Mouse (Mus musculus): ENCODE measurements at regions not wholly inside any gene's neighbourhood (a gene's known extent, or its start where the extent isn't known, plus 50 kb on each side); places are given as distances from the start of the nearest gene placed in this dataset.

GRCm38 (mm10) chr11:42949823-42950222, 85.7 kb upstream of the Gm9972 start:
- no peak for DNase-seq (ENCODE audit: low spot score)

- no peak for DNase-seq (ENCODE audit: low spot score)
These were observed 81.4 kb upstream of the Gm9972 start for GRCm38 (mm10) chr11:42954169-42954568.

GRCm38 (mm10) chr11:42965732-42966131, 69.8 kb upstream of the Gm9972 start:
- DNase-seq (ENCODE audit: low spot score): no peak

GRCm38 (mm10) chr11:42978245-42978644, 57.3 kb upstream of the Gm9972 start:
- DNase-seq (ENCODE audit: low spot score): no peak

Measured in urinary bladder, adult 2 months (tissue).